Mouse (Mus musculus): Measurements from ENCODE around the gene Ciapin1.

Ciapin1 gene

DNA sequence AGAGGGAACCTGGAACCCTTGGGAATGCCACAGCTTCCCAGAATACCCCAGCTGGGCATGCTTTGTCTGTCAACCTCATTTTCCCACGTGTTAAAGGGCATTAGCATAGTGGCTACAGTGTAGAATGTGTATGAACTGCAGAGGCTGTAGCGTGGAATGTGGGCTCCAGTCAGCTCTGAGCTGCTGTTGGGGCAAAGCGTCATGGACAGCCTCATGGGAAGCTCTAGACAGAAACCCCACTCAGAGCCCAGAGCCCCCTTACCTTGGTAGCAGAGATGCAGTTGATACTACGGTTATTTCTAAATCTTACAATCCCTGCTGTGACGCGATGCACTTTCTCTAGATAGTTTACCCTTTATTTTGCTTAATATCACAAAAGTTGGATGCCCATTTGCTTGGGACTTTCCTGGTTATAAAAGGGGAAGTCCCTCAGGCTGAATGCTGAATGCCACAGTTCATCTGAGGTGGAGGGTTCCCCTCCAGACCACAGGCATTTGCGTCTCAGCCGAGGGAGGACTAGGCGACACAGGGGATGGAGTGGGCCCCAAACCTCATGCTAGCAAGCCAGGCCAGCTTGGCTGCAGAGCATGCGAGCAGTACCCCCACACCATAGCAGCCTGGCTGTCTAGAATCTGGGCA lies 59.1 kb downstream of the Ciapin1 start:
- no peak for DNase-seq (ENCODE audit: low read depth)

DNA sequence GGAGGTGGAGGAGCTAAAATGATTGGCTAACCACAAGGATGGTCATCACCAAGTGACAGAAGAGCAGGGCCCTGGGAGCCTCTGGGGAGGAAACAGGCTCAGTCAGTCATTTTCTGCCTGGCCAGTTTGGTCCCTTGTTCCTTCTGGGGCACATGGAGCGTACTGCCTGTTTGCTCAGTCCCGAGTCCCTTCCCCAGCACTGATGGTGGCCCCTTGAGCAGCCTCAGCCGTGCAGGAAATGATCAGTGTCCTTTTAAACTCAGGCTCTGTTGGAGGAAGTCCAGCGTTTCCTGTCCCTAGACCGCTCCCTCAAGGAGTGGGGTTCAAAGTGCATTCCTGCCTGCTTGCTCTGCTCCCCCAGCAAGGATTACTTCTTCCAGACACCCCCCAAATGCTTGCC lies 59.7 kb downstream of the Ciapin1 start:
- no peak for DNase-seq (ENCODE audit: low read depth)

DNA sequence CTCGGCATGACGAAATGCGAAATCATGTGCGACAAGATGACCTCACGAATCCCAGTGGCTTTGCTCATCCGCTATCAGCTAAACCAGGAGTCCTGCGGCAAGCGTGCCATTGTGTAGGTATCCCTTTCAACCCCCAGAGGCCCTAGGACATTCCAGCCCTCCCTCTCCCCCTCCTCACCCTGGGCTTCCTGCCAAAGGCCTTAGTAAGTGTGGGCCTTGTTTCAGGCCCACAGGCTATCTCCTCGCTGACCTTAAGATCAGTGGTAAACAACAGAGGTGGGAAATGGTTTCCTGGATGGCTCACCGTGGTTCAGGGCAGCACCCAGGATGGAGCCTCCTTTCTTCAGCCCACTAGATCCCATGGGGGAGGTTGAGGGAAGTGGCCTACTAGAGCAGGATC lies 60.1 kb downstream of the Ciapin1 start:
- no peak for DNase-seq (ENCODE audit: low read depth)

DNA sequence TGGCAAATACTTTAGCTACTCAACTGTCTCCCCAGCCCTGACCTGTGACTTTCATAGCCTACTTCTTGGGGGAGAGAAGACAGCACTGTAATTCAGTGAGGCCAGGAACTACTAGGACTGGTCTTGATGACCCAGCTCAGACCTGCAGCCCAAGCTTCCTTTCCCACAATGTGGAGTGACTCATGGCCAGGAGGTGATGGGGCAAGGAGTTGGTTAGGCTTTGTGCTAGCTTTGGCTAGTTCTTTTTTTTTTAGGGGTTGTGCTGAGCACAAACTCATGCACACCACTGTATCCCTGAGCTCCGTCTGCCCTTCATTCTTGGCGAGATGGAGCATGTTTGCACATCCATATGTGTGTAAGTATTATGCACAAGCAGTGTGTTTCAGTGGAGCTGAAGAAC lies 61.8 kb downstream of the Ciapin1 start:
- DNase-seq (ENCODE audit: low read depth): no peak

DNA sequence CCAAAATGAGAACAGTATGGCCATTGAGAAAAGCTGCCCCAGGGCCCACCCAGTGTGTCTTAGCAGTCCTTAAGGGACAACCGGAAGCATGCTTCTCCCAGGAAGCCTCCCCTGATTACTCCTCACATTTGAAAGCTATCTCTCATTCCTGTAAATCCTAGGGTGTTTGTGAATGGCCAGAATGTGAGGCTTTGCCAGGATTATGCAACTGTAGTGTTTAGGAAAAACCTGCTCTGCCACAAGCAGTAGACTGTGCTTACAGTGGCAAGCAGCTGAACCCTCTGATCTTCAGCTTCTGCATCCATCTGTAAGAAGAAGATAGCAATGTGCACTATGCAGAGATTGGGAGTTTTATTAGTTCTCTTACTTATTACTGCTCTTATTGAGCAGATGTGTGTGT lies 63.6 kb downstream of the Ciapin1 start:
- no peak for DNase-seq (ENCODE audit: low read depth)

DNA sequence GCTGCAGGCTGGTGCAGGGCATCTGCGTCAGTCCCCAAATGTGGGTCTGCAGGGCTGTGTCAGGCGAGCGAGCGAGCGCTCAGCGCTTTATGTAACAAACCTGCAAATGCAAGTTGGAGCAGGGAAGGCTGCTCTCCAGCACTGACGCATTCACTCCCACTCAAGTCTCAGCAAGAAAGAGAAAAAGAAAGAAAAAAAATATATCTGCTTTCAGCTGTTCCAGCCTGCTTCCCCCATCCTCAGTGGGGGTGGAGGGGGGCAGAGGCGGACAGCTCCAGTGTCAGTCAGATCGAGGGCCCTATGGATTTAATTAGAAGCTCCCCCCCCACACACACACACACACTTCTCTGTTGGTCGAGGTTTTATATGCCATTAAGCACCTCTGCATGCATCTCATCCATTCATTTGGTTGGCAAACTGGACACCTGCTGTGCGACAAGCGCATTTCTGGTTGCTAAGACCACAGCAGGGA lies 64.4 kb downstream of the Ciapin1 start:
- no peak for DNase-seq (ENCODE audit: low read depth)

DNA sequence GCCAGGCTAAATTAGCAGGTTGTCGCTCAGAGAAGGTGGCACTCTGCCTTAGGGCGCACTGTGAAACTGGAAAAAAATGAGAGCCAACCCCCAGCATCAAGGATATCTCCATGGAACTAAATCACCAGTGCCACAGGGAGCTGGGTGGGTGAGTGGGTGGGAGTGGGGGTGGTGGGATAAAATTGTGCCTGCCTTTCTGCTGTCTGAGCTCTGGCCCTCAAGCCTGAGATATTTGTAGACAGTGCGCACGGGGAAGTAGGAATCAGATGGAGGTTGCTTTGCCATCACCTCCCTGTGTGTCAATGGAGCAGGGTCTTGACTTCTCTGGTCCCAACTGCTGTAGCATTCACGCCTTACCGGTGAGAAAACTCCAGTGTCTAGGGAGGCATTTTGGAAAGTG lies 65.1 kb downstream of the Ciapin1 start:
- no peak for DNase-seq (ENCODE audit: low read depth)

DNA sequence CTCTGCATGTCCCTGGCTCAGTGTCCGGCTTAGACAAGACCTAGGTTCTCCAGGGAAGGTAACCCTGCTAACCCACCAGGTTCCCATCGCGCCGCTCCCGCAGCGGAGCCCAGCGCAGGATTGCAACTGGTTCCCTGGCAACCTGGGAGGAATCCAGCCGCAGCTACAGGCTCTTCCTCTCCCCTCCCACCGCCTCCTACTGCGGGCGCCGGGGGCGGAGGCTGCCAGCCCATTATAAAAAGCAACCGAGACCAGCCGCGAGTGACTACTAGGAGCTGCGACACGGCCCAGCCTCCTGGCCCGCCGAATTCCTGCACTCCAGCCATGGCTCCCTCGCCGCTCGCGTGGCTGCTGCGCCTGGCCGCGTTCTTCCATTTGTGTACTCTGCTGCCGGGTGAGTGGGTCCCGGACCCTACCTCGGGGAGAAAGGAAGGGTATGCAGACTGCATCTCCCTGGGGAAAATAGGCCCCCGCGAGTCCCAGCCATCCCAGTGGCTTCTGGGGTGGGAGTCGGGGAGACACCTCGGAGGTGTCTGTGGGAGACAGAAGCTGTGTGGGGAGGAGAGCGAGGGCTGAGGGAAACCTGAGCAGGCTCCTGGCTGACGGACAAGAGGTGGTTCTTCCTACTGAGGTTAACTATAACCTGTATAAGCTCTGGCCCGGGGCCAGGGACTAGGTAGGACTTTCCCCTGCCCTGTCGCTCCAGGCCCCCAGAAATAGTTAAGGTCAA lies 66.1 kb downstream of the Ciapin1 start, which contains the start of gene Cx3cl1:
Gene Cx3cl1 (plus strand): TSS at position 69 of the 730 bp plus-strand sequence.
- DNase-seq (ENCODE audit: low read depth): no peak

DNA sequence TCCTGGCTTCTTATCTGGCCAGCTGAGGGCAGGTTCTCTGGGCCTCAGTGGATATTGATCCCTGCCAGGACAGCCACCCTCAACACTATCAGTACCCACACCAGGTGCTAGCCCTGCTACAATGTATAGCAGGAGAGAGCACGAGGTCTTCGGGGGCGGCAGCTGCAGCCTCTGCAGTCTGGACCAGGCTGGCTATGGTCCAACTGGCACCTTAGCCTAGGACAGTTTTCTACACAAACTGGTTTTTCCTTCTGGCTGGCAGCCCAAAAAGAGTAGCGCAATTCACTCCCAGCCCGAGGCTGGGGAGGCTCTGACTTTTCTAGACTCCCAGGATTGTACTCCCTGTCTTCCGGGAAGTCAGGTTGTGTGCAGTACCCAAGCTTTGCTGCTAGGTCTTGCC lies 67.2 kb downstream of the Ciapin1 start:
- DNase-seq (ENCODE audit: low read depth): no peak
